Mouse (Mus musculus) megakaryocyte progenitor cell, adult 5-6 weeks (primary cell): ENCODE results near the gene Usp15. TPM values are rescaled to one million over a fixed set of nuclear protein-coding genes. Genes with fewer than 3 reads are reported as not detected.

Source experiments
- ATAC-seq: replicated peaks from 2 replicates; pipeline ENCODE4 v1.8.0; 2016; ENCODE audit warnings: mild to moderate bottlenecking, moderate TSS enrichment, inconsistent platforms; ENCODE audit not compliant: poor library complexity
- total RNA-seq, 2 experiments: library from RNA; stranded (forward) in 1 of 2; stranded (reverse) in 1 of 2; fragments of 157-497, 149-512 nt in 1 of 2; fragments of 200-1000 nt in 1 of 2; gene quantifications; 2 replicates each; pipeline versions ENCODE4 v1.2.3 to v1.2.4; 2015 to 2017

Usp15 gene
- total RNA-seq, 2 experiments from 2014 or later = 132 to 170 TPM

DNA sequence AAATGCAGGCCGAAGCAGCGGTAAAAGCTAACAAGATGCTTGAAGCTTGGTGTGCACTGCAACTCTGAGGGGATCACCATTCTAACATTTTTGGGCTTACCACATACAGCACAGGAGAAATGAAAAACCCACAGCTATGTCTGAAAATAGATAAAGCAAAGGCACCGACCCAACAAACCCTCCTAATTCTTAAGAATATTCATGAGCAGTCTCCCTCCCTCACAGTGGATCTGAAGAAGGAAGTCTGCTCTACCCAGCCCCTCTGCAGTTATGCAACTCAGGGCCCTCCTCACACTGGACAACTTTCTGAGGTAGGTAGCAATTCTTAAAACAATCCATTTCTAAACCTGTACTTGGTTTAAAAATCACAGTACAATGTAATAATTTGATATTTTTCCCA is 14.4 kb downstream of the Usp15 start:
- peak; percentile 47 for ATAC-seq

DNA sequence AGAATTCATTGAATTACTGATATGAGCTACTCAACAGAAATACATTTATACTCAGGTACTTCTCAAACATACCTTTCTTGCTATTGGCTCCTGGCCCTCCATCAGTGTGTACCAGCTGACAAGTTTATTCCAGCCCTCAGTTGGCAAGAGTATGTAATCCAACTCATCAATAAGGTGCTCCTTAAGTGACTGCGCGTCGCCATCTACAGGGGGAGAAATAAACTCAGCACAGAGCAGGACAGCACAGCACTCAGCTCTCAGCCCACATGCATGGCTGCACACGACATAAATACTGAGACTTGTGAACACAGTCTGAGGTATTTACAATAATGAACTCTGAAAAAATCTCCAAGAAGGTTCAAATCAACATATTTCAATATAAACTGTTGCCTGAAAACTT is 21.0 kb downstream of the Usp15 start:
- peak; percentile 82 for ATAC-seq

DNA sequence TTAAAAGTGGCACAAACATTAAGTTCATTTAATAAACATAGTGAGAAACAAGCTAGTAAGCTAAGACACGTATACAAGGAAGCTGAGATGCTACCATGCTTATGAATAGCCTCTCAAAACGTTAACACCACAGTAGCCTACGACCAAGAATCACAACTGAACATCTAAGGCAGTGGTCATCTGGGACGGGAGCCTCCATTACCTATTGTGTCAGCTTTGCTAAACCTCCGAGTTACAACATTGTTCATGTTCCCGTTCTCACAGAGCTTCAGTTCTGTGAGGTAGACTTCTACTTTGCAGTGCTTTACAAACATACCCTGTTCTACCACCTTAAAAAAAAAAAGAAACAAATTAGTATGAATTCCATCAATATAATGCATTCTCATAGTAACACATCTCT is 25.9 kb downstream of the Usp15 start:
- no peak for ATAC-seq

GRCm38 (mm10) chr10:123165542-123165941 is 31.3 kb downstream of the Usp15 start:
- ATAC-seq = no peak

DNA sequence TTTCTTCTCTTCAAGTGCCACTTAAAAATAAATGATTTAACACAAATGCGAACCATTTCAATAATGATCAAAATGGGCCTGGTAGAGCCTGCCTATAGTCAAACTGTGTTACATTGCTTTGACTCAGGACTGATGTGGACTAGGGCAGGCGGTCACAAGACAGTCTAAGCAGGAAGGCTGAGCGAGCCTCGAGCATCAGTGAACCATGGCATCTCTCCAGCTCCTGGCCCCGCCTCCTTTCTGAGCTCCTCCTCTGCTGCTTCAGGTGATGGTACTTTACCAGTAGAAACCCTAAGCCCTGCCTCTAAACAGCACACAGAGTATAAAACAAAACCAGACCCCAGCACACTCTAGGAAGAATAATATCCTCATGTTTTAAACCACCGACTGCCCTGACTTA is 36.3 kb downstream of the Usp15 start:
- peak; percentile 44 for ATAC-seq

DNA sequence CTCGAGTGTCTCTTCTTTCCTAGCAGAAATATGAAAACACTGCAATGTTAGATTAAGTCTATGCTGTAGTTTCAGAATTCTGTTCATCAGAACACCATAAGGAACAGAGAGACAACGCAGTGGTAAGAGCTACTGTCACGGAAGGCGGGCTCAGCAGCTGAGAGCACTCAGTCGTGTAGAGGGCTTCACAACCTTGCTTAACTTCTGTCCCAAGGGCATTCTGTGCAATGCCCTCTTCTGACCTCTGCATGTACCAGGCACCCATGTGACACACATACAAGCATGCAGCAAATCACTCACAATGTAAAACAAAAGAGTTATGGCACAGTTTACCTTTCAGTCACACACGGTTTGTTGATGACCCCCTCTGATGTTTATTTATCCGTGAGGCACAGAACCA is 37.5 kb downstream of the Usp15 start:
- ATAC-seq = no peak

DNA sequence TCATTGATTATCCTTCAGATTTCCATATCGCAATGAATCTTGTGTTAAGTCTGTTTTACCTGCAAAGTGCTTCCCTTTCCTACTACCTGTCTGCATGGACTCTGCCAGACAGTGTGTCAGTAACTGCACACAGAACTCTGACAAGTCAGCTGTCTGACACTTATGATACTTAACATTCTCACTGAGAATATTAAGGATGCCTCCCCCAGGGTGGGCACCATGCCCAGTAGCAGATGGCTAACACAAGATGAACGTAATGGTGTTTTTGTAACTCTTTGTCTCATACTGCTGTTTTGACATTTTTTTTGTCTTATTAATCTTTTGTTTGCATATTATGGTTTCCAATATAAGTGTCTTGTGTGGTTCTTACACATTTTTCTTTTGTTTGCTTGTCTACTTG is 40.4 kb downstream of the Usp15 start:
- no peak for ATAC-seq

DNA sequence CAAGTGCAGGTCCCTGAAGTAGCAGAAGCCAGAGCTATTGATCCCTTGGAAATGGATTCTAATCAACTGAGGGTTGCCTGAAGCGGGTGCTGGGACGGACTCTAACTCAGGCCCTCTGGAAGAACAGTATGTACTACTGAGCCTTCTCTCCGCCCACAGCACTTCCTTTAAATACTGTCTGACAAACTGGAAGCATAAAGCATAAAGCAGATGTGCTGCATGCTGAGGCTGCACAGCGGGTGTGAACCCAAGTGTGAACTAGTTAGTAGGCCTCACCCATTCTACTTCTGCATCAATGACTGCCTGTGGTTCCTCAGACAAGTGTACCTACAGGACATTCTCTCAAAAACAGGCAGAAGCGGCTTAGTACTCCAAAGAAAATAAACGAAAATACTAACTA is 41.0 kb downstream of the Usp15 start:
- no peak for ATAC-seq

DNA sequence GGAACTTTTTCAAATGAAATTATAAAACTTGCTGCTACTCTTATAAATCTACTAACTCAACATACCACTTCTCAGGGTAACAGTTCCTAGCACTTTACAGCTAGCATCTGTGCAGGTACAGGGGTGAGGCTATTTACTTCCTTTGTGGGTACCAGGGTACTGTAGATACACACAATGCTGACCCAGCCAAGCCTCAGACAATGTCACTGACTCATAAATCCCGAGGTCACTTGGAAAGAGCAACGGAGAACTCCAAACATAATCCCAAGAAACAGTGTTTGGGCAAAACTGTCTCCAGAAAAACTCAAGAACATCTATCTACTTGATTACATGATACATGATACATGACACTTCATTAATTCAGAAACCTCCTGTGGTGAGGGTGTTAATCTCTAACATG is 43.5 kb downstream of the Usp15 start:
- ATAC-seq = no peak

DNA sequence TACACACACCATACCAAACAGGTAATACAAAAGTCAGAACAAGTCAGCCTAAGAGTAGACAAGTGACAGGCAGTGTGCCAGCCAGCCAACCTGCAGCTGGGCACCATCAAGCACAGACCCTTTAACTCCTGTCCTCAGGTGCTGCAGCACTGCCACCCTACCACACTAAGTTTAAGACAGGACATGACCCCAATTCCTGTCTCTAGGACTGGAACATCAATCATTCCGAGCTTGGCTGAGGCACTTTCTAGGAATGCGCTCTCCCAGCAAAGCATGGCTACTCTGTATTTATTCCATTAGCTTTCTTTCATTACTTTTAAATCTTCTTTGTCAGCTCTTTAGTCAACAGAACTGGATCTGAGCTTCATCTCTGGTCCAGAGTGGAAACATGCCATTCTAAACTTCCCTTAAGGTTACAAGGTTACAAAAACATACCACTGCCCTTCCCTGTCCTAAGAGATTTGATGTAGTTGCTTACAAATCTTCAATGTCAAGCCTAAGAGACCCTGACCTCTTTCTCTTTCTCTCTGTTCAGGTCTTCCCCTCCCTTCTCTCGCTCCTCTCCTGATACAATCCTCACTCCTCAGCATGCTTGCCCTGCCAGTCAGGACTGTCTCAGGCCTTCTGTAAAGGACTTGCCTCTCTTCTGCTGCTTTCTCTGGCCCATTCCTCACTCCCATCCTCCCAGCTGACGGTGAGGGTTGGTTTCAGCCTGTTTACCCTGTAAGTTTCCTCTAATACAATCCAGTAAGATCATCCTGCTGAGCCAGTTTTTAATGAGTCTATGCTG is 48.6 kb downstream of the Usp15 start:
- ATAC-seq = no peak

DNA sequence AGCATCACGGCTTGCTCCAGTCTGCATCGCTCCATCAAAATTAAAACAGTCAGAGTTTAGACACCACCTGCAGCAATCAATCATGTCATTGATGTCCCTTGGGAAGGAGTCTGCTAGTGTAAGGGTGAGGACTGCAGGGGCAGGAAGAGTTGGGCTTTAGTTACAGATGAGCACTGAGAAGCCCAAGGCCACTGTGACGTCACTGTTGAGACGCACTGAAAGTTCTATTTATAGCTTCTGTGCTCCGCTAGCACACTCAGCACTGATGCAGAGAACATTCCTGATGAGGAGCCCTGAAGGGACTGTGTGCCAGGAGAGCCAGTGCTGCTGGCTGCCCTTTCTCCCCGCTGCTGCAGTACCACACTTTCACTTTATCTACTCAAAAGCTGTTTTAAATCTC is 49.6 kb downstream of the Usp15 start:
- ATAC-seq = no peak

DNA sequence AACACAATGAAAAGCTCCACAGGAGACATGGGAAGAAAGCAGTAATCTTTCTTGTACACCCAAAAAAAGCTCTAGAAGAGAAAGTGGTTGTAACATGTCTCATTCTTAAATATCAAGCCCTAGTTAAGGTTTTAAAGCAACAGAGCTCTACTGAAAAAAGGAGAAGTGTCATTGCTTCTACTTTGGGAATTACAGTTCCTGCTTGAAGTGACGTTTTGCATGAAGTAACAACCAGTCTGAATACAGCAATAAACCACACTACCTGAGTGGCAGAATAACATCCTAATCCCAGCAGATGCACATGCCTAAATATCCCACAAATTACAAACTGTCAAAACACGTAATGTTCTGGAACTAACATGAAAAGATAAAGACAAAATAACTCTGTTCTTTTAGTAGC is 50.4 kb downstream of the Usp15 start:
- ATAC-seq = peak; percentile 40

GRCm38 (mm10) chr10:123144256-123144655 is 52.5 kb downstream of the Usp15 start:
- no peak for ATAC-seq

DNA sequence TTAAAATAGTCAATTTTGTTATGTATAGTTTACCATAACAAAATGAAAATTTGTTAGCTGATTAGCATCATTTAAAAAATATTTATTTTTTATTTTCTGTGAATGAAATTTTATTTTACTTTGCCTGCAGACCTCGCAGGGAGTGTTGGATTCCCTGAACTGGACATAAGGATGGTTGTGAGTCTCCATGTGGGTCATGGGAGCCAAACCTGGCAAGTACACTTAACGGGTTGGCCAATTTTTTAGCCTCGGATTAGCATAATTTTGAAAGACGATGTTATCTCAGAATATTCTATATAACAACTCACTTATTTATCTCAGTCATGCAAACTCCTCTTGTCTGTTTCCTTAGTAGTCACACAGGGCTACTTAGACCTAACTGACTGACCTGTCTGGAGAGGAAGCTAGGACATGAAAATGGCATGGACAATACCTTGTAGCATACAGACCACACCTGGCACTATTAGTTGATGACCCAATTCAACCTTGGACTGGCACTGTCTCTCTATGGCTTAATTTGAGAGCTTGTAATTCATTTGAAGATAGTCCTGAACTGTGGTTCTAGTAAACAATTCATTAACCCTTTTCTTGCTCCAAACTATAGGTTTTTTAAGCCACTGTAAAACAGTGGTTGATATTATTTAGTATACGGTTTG is 54.3 kb downstream of the Usp15 start:
- no peak for ATAC-seq

- ATAC-seq = no peak
These were observed 61.0 kb downstream of the Usp15 start for GRCm38 (mm10) chr10:123135818-123136217.

- no peak for ATAC-seq
These were observed 65.3 kb downstream of the Usp15 start for GRCm38 (mm10) chr10:123131487-123131886.

GRCm38 (mm10) chr10:123120666-123121392 is 76.0 kb downstream of the Usp15 start:
- ATAC-seq = peak; percentile 32; the same call in 1 of the 2 replicates

- ATAC-seq = no peak
These were observed 79.9 kb downstream of the Usp15 start for GRCm38 (mm10) chr10:123116861-123117260.

DNA sequence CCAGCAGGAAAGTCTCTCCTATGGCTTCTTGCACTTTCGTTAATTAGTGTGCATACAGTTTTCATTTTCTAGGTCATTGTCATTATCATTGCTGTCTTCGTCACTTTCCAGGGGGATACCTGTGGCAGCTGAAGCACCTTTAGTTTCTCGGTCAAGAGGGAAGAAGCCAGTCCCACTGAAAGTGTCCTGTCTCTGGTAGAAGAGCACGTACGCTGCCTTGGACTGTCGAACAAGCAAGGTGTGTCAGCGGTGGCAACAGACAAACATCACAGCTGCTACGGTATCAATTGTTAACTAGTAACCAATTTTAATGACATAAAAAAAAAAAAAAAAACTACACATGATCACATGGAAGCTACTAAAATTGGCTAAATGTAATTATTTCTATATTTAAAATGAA is 83.3 kb downstream of the Usp15 start:
- ATAC-seq = no peak

DNA sequence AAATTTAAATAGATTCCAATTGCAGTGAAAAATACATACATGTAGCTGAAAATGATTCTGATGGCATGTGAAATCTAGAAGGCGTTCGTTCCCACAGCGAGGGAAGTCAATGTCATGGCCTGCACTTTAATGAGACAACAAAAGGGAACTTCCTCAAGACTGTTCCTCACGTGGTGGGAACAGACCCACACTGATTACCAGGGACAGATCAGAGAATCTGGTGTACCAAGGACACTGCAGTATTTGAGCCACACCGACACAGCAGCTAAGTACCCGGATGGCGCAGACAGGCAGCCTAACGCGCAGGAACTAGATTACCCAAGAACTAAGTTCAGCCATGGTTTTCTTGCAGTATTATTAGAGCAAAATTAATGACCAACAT is 84.0 kb downstream of the Usp15 start:
- 0 out of 2 replicates have a peak, but pooled peaks have one; percentile 13 for ATAC-seq

- no peak for ATAC-seq
These were observed 84.6 kb downstream of the Usp15 start for GRCm38 (mm10) chr10:123112056-123112786.
